Mouse (Mus musculus) liver, postnatal 0 days (tissue): ENCODE measurements around the gene Stk40.

ENCODE experiments used
- CTCF ChIP-seq: sonication (generic); IDR thresholded peaks from 2 replicates; pipeline ENCODE4 v1.5.1; 2016; ENCODE audit warnings: antibody characterized with exemption, low read depth
- EP300 ChIP-seq: IDR thresholded peaks from 2 replicates; pipeline ENCODE4 v1.6.1; 2016; ENCODE audit warnings: antibody characterized with exemption, low read depth, mild to moderate bottlenecking

DNA sequence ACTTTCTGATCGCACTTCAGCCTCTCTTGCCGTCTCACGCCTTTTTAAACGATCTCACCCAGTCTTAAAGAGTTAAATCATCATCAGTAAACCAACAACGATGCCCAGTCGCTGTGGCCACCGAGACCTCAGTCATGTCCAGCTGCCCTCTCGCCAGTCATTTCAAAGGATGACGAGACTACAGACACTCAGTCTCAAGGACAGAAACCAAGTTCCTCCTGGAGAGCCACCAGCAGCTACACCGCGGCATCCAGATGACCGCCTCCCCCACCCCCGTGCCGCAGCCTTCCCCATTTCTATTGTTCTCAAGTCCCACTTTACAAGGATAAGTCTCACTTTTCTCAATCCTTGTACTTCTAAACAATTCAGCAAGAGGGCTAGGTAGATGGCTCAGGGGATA is 49.1 kb downstream of the Stk40 start:
- TF ChIP-seq CTCF = no peak
- TF ChIP-seq EP300 = no peak
